Mouse (Mus musculus) hindbrain, embryonic 16.5 days (tissue): Measurements from ENCODE around the gene Hectd3. TPM values are rescaled to one million over a fixed set of nuclear protein-coding genes. Genes with fewer than 3 reads are reported as not detected.
A peak's percentile ranks its signal among the peaks of the same experiment; 100 is the strongest.

Source experiments
- ATAC-seq: fragments of 200-750 bp; cut with Nextera tagmentation; 2 replicates; pipeline ENCODE4 v1.8.0; 2017; ENCODE audit warnings: moderate TSS enrichment, moderate library complexity
- H3K27ac ChIP-seq: fragments of 300-500 bp; sonication (generic); 2 replicates; pipeline ENCODE4 v1.5.1; 2014; ENCODE audit warnings: low read depth, mild to moderate bottlenecking, control low read depth, low read length, moderate library complexity
- H3K27me3 ChIP-seq: fragments of 300-500 bp; sonication (generic); replicated peaks from 2 replicates; pipeline ENCODE4 v1.6.1; 2014; ENCODE audit warnings: low read length; ENCODE audit not compliant: control insufficient read depth, insufficient read depth
- H3K36me3 ChIP-seq: fragments of 300-500 bp; sonication (generic); 2 replicates; pipeline ENCODE4 v1.6.1; 2014; ENCODE audit warnings: mild to moderate bottlenecking, low read length, moderate library complexity, mixed read lengths; ENCODE audit not compliant: control insufficient read depth, insufficient read depth
- H3K4me1 ChIP-seq: fragments of 300-500 bp; sonication (generic); 2 replicates; pipeline ENCODE4 v1.6.1; 2014; ENCODE audit warnings: low read depth, low read length; ENCODE audit not compliant: control insufficient read depth, insufficient read depth
- H3K4me2 ChIP-seq: fragments of 300-500 bp; sonication (generic); 2 replicates; pipeline ENCODE4 v1.6.1; 2014; ENCODE audit warnings: mild to moderate bottlenecking, low read length, control low read depth, moderate library complexity
- H3K4me3 ChIP-seq: fragments of 300-500 bp; sonication (generic); 2 replicates; pipeline ENCODE4 v1.5.1; 2014; ENCODE audit warnings: mild to moderate bottlenecking, low read length, control low read depth, moderate library complexity
- H3K9ac ChIP-seq: fragments of 300-500 bp; sonication (generic); 2 replicates; pipeline ENCODE4 v1.6.1; 2014; ENCODE audit warnings: low read depth, mild to moderate bottlenecking, control low read depth, low read length, moderate library complexity
- H3K9me3 ChIP-seq: fragments of 300-500 bp; sonication (generic); 2 replicates; pipeline ENCODE4 v1.6.1; 2014; ENCODE audit warnings: mild to moderate bottlenecking, low read length, moderate library complexity; ENCODE audit not compliant: control insufficient read depth
- WGBS: fragments of 180-500 bp; shearing (Covaris S2); extraction: QIAGEN DNeasy Blood & Tissue Kit; methylation state at CpG from one replicate; pipeline ENCODE4 v1.1.7; 2014; 5-methylcytosine and 5-hydroxymethylcytosine counted together
- polyA plus RNA-seq: library from polyadenylated mRNA; unstranded; fragments of >200 nt; fragmentation: Nextera tagmentation; extraction: Ambion mirVana; gene quantifications from 2 replicates; pipeline ENCODE4 v1.2.1, GENCODE M21; 2015

Gene Hectd3
- polyA plus RNA-seq, 1 experiment from 2014 or later: 22.0 TPM

- H3K4me1 ChIP-seq: peaks cover 22% of the 10 kb centered on the region
- 2% methylated on average over 38 of the region's 38 CpGs for WGBS
These were observed 1.2 kb upstream of the Hectd3 start, which contains the start of gene Urod for GRCm38 (mm10) chr4:116993672-116994621. Gene Urod (minus strand): TSS chr4:116994413.

GRCm38 (mm10) chr4:116995798-116996135, 650 bp downstream of the Hectd3 start:
- Histone ChIP-seq H3K9ac (peak overlapping the region; percentile 90), H3K4me1 (peaks cover 22% of the 10 kb centered on the region), H3K27me3 (no peaks in the 10 kb centered on the region), H3K4me3 (peak overlapping the region; percentile 100), H3K36me3 (peaks cover 13% of the 10 kb centered on the region), H3K9me3 (no peaks in the 10 kb centered on the region), H3K4me2 (peak overlapping the region; percentile 98), H3K27ac (peak overlapping the region; percentile 88)
- under 1% methylated on average over 16 of the region's 16 CpGs for WGBS
- ATAC-seq: peak; percentile 12

More at GRCm38 (mm10) chr4:116993672-116994621, 1.2 kb upstream of the Hectd3 start, which contains the start of gene Urod:
- Histone ChIP-seq H3K4me2 (peak within 1 kb of the TSS; percentile 98), H3K4me3 (peak within 1 kb of the TSS; percentile 100), H3K9me3 (no peaks in the 10 kb centered on the region), H3K27ac (peak within 1 kb of the TSS; percentile 88), H3K27me3 (no peaks in the 10 kb centered on the region), H3K9ac (peak within 1 kb of the TSS; percentile 90), H3K36me3 (peaks cover 5% of the 10 kb centered on the region; the same call in 1 of the 2 replicates)
- peak; percentile 91 for ATAC-seq

- H3K4me2 ChIP-seq: no peak overlapping the region
- peaks cover 22% of the 10 kb centered on the region for H3K36me3 ChIP-seq
- H3K9ac ChIP-seq: no peak overlapping the region
- ATAC-seq: no peak
- H3K9me3 ChIP-seq: no peaks in the 10 kb centered on the region
- H3K27me3 ChIP-seq: no peaks in the 10 kb centered on the region
- WGBS: 94% methylated on average over 17 of the region's 17 CpGs
- H3K27ac ChIP-seq: no peak overlapping the region
- H3K4me1 ChIP-seq: peaks cover 11% of the 10 kb centered on the region
- H3K4me3 ChIP-seq: no peak overlapping the region
These were observed 4.5 kb downstream of the Hectd3 start for GRCm38 (mm10) chr4:116999513-117000154.

GRCm38 (mm10) chr4:117001957-117002356, 6.8 kb downstream of the Hectd3 start:
- no peak for ATAC-seq
- Histone ChIP-seq H3K4me3 (no peak overlapping the region), H3K4me2 (no peak overlapping the region), H3K4me1 (no peaks in the 10 kb centered on the region), H3K27ac (no peak overlapping the region), H3K9ac (no peak overlapping the region), H3K36me3 (peaks cover 22% of the 10 kb centered on the region), H3K9me3 (no peaks in the 10 kb centered on the region), H3K27me3 (no peaks in the 10 kb centered on the region)
- WGBS: 91% methylated on average over 16 of the region's 16 CpGs

GRCm38 (mm10) chr4:117002543-117003521, 7.7 kb downstream of the Hectd3 start:
- Histone ChIP-seq H3K27me3 (no peaks in the 10 kb centered on the region), H3K4me2 (no peak overlapping the region), H3K4me1 (no peaks in the 10 kb centered on the region), H3K9me3 (no peaks in the 10 kb centered on the region), H3K36me3 (peaks cover 22% of the 10 kb centered on the region), H3K9ac (no peak overlapping the region), H3K27ac (no peak overlapping the region), H3K4me3 (no peak overlapping the region)
- peak; percentile 68 for ATAC-seq
- 55% methylated on average over 38 of the region's 38 CpGs for WGBS

- no peaks in the 10 kb centered on the region for H3K9me3 ChIP-seq
- no peaks in the 10 kb centered on the region for H3K27me3 ChIP-seq
- H3K4me2 ChIP-seq: no peak overlapping the region
- peaks cover 16% of the 10 kb centered on the region for H3K36me3 ChIP-seq
- 94% methylated on average over 4 of the region's 4 CpGs for WGBS
- H3K4me3 ChIP-seq: no peak overlapping the region
- no peak overlapping the region for H3K27ac ChIP-seq
- no peak overlapping the region for H3K9ac ChIP-seq
- ATAC-seq: no peak
- H3K4me1 ChIP-seq: no peaks in the 10 kb centered on the region
These were observed 9.5 kb downstream of the Hectd3 start for GRCm38 (mm10) chr4:117004649-117005048.

GRCm38 (mm10) chr4:117005611-117006400, 10.7 kb downstream of the Hectd3 start:
- Histone ChIP-seq H3K27ac (no peak overlapping the region), H3K4me1 (no peaks in the 10 kb centered on the region), H3K36me3 (peaks cover 9% of the 10 kb centered on the region; the same call in 1 of the 2 replicates), H3K4me3 (no peak overlapping the region), H3K27me3 (no peaks in the 10 kb centered on the region), H3K4me2 (no peak overlapping the region), H3K9me3 (no peaks in the 10 kb centered on the region), H3K9ac (no peak overlapping the region)
- ATAC-seq: no peak
- 78% methylated on average over 7 of the region's 7 CpGs for WGBS

GRCm38 (mm10) chr4:117007058-117007457, 11.9 kb downstream of the Hectd3 start:
- Histone ChIP-seq H3K9me3 (no peaks in the 10 kb centered on the region), H3K9ac (no peak overlapping the region), H3K4me3 (no peak overlapping the region), H3K27me3 (no peaks in the 10 kb centered on the region), H3K36me3 (peaks cover 4% of the 10 kb centered on the region; the same call in 1 of the 2 replicates), H3K4me2 (no peak overlapping the region), H3K4me1 (no peaks in the 10 kb centered on the region), H3K27ac (no peak overlapping the region)
- WGBS: 62% methylated on average over 3 of the region's 3 CpGs
- no peak for ATAC-seq
